Comparison of ENCODE assay signal across 8 mouse cellular contexts in the genomic region with DNA sequence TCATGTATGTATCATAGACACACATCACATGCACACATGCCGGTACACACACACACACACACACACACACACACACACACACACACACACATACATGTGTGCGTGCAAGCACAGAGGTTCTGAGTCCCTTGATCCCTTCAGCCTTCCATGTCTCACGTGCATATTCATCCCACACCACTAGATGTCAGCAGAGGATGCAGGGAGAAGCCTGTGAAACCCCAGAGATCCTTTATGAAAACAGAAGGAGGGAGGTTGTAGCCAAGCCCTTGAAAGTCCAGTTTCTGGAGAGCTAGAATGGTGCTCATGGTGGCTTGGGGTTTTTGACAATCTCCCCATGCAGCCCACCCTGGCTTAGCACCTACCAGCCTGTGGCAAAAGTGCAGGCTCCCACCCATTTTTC.
DNase-seq lines count a peak whose midpoint lies in the region; ATAC-seq and TF ChIP-seq lines count a peak whose summit lies in the region.
"Not testable (repeated sequence)": the region's sequence is repeated elsewhere in the genome, so short reads cannot be mapped to it uniquely, and the experiment has no call there.

No protein-coding gene starts in this region.

- ATAC-seq in hindbrain, postnatal 0 days = peak; percentile 74
- peak; percentile 75 for ATAC-seq in megakaryocyte progenitor cell, adult 5-6 weeks (replicated peaks; ENCODE audit: poor library complexity)

- not testable (repeated sequence) for H3K4me2 ChIP-seq in hindbrain, postnatal 0 days (ENCODE audit: low read depth, low read length)

- H3K27me3 ChIP-seq in hindbrain, postnatal 0 days (ENCODE audit: insufficient read depth, low read length) = not testable (repeated sequence)

- peak; percentile 78 for DNase-seq in T-cell, adult 2 months (ENCODE audit: low spot score)
- DNase-seq in cerebellum, postnatal 25 days = peak; percentile 79 to 90
- peak; percentile 71 to 82 for DNase-seq in frontal cortex, postnatal 36 days (ENCODE audit: low spot score in 2 of 2)
- peak; percentile 10 for DNase-seq in hindbrain, postnatal 0 days (ENCODE audit: low spot score)
- peak; percentile 68 to 76 for DNase-seq in layer of hippocampus, postnatal 36 days
- DNase-seq in right cerebral cortex, adult 2 months (ENCODE audit: low spot score in 2 of 2) = peak; percentile 83 to 93
- peak; percentile 83 for DNase-seq in urinary bladder, postnatal 14 days (ENCODE audit: low spot score)

- not testable (repeated sequence) for H3K27ac ChIP-seq in hindbrain, postnatal 0 days

- H3K36me3 ChIP-seq in hindbrain, postnatal 0 days (ENCODE audit: insufficient read depth, low read length) = not testable (repeated sequence)

- not testable (repeated sequence) for H3K9me3 ChIP-seq in hindbrain, postnatal 0 days (ENCODE audit: low read length)

- not testable (repeated sequence) for H3K4me1 ChIP-seq in hindbrain, postnatal 0 days (ENCODE audit: insufficient read depth, low read length)

- WGBS in hindbrain, postnatal 0 days = 27% methylated on average over 3 of the region's 3 CpGs

- H3K4me3 ChIP-seq in hindbrain, postnatal 0 days (ENCODE audit: low read length) = not testable (repeated sequence)

- peak; percentile 70 for TF ChIP-seq CTCF in hindbrain, postnatal 0 days (IDR thresholded peaks at IDR 0.05; ENCODE audit: low read depth)

- not testable (repeated sequence) for H3K9ac ChIP-seq in hindbrain, postnatal 0 days (replicated peaks; ENCODE audit: low read length)

Comparison
In these comparisons a context has a peak if more than half of its experiments do, and no peak if none do; other contexts are left out.
1. DNase-seq: peak in every context shown above with its lines; median percentile 88 in right cerebral cortex, adult 2 months; 84 in cerebellum, postnatal 25 days; 83 in urinary bladder, postnatal 14 days; 78 in T-cell, adult 2 months; 76 in frontal cortex, postnatal 36 days; 72 in layer of hippocampus, postnatal 36 days; 10 in hindbrain, postnatal 0 days.